Mouse (Mus musculus): ENCODE measurements around the gene Dab2ip.

GRCm38 (mm10) chr2:35545125-35545590 lies 12.9 kb upstream of the Dab2ip start:
- no peak for TF ChIP-seq CTCF (IDR thresholded peaks at IDR 0.05)
- TF ChIP-seq EP300 (IDR thresholded peaks at IDR 0.05; ENCODE audit: insufficient read depth, low read depth, low read length), result no peak
- no peak for TF ChIP-seq POLR2A (IDR thresholded peaks at IDR 0.05; ENCODE audit: insufficient read depth, low read depth, low read length)
